Mouse (Mus musculus) megakaryocyte, embryonic 14.5 days (primary cell): ENCODE measurements at regions not wholly inside any gene's neighbourhood (a gene's known extent, or its start where the extent isn't known, plus 50 kb on each side); places are given as distances from the start of the nearest gene placed in this dataset.

ENCODE experiments used
- H3K27me3 ChIP-seq: replicated peaks from 2 replicates; pipeline ENCODE3; 2012; ENCODE audit warnings: inconsistent platforms
- H3K36me3 ChIP-seq: replicated peaks from 2 replicates; pipeline ENCODE3; 2012; ENCODE audit warnings: low read length, inconsistent platforms, mixed read lengths
- H3K4me1 ChIP-seq: 2 replicates; pipeline ENCODE4 v1.6.1; 2012; ENCODE audit warnings: inconsistent platforms
- H3K4me3 ChIP-seq: replicated peaks from 2 replicates; pipeline ENCODE3; 2012; ENCODE audit warnings: moderate library complexity, mild to moderate bottlenecking, inconsistent platforms
- H3K9me3 ChIP-seq: 2 replicates; pipeline ENCODE4 v1.6.1; 2012; ENCODE audit warnings: inconsistent platforms
- FLI1 ChIP-seq: IDR thresholded peaks from 2 replicates; pipeline ENCODE4 v1.6.1; 2012; ENCODE audit warnings: low read length, inconsistent platforms, mixed read lengths
- GATA1 ChIP-seq: IDR thresholded peaks from 3 replicates; pipeline ENCODE4 v1.6.1; 2012; ENCODE audit warnings: mixed read lengths, low read length, inconsistent platforms, borderline replicate concordance

- no peaks in the 10 kb centered on the region for H3K9me3 ChIP-seq
- H3K4me1 ChIP-seq = no peaks in the 10 kb centered on the region; the same call in 1 of the 2 replicates
- TF ChIP-seq GATA1 (no peak), FLI1 (no peak)
- H3K27me3 ChIP-seq = no peaks in the 10 kb centered on the region
- no peak overlapping the region for H3K4me3 ChIP-seq
- no peaks in the 10 kb centered on the region for H3K36me3 ChIP-seq
Observed at GRCm38 (mm10) chr11:29318699-29319098, 54.8 kb upstream of the Ccdc88a start.

GRCm38 (mm10) chr11:29310584-29310983 is 62.9 kb upstream of the Ccdc88a start:
- Histone ChIP-seq H3K4me3 (peak overlapping the region; percentile 53), H3K4me1 (peaks cover 19% of the 10 kb centered on the region), H3K9me3 (no peaks in the 10 kb centered on the region), H3K27me3 (no peaks in the 10 kb centered on the region), H3K36me3 (no peaks in the 10 kb centered on the region)
- TF ChIP-seq FLI1 (no peak), GATA1 (no peak)

GRCm38 (mm10) chr11:29308024-29308598 is 60.9 kb upstream of the Cfap36 start:
- Histone ChIP-seq H3K27me3 (no peaks in the 10 kb centered on the region), H3K36me3 (no peaks in the 10 kb centered on the region), H3K4me3 (no peak overlapping the region), H3K4me1 (peaks cover 19% of the 10 kb centered on the region), H3K9me3 (no peaks in the 10 kb centered on the region)
- TF ChIP-seq GATA1 = no peak
- TF ChIP-seq FLI1 = no peak

- no peak for TF ChIP-seq GATA1
- no peak for TF ChIP-seq FLI1
- Histone ChIP-seq H3K4me1 (no peaks in the 10 kb centered on the region), H3K4me3 (no peak overlapping the region), H3K9me3 (no peaks in the 10 kb centered on the region), H3K36me3 (no peaks in the 10 kb centered on the region), H3K27me3 (no peaks in the 10 kb centered on the region)
Observed at GRCm38 (mm10) chr11:29300517-29300916, 53.3 kb upstream of the Cfap36 start.
